Mouse (Mus musculus) C2C12 (cell line): Measurements from ENCODE around the gene Emp3.

Experiments used
- CEBPB ChIP-seq: IDR thresholded peaks from one replicate; pipeline ENCODE4 v1.6.1; 2011; ENCODE audit warnings: low read depth, mild to moderate bottlenecking, control low read depth, moderate library complexity
- CTCF ChIP-seq: IDR thresholded peaks from one replicate; pipeline ENCODE4 v1.5.1; 2011; ENCODE audit not compliant: control insufficient read depth, insufficient read depth, insufficient read length
- MYOD1 ChIP-seq: IDR thresholded peaks from one replicate; pipeline ENCODE4 v1.6.1; 2011; ENCODE audit warnings: low read depth; ENCODE audit not compliant: control insufficient read depth, insufficient read length
- MYOG ChIP-seq: IDR thresholded peaks from one replicate; pipeline ENCODE4 v1.6.1; 2011; ENCODE audit not compliant: control insufficient read depth, insufficient read length; ENCODE audit errors: extremely low read depth
- USF1 ChIP-seq: IDR thresholded peaks from one replicate; pipeline ENCODE4 v1.6.1; 2011; ENCODE audit warnings: low read depth, mild to moderate bottlenecking, control low read depth, moderate library complexity

- TF ChIP-seq CTCF: no peak
- no peak for TF ChIP-seq USF1
- no peak for TF ChIP-seq MYOG
- no peak for TF ChIP-seq CEBPB
- TF ChIP-seq MYOD1: no peak
Measured at GRCm38 (mm10) chr7:45939836-45940235, 18.6 kb upstream of the Emp3 start.
